Mouse (Mus musculus) brain, embryonic 14.5 days (tissue): ENCODE measurements around the gene Ascl2. TPM values are rescaled to one million over a fixed set of nuclear protein-coding genes. Genes with fewer than 3 reads are reported as not detected.
A peak's percentile ranks its signal among the peaks of the same experiment; 100 is the strongest.

ENCODE experiments used
- DNase-seq: peaks from one replicate; pipeline ENCODE4 v3.0.0-alpha.2; 2011; ENCODE audit warnings: low read depth
- CTCF ChIP-seq: fragments of 200-500 bp; IDR thresholded peaks from 2 replicates; pipeline ENCODE4 v1.5.1; 2012; ENCODE audit warnings: inconsistent platforms, mild to moderate bottlenecking, moderate library complexity, borderline replicate concordance; ENCODE audit not compliant: insufficient read depth, insufficient read length; ENCODE audit errors: extremely low read depth
- POLR2A ChIP-seq: fragments of 200-500 bp; IDR thresholded peaks from 2 replicates; pipeline ENCODE4 v1.6.1; 2012; ENCODE audit warnings: mild to moderate bottlenecking, inconsistent platforms, borderline replicate concordance; ENCODE audit not compliant: poor library complexity, insufficient read depth, insufficient read length, severe bottlenecking; ENCODE audit errors: extremely low read depth
- polyA plus RNA-seq: library from polyadenylated mRNA; depleted of rRNA; stranded (reverse); fragments of >200 nt; gene quantifications from 2 replicates; pipeline ENCODE4 v1.2.3, GENCODE M21; 2012; rRNA removed

The Ascl2 gene
- polyA plus RNA-seq, 1 experiment: 0.72 TPM

DNA sequence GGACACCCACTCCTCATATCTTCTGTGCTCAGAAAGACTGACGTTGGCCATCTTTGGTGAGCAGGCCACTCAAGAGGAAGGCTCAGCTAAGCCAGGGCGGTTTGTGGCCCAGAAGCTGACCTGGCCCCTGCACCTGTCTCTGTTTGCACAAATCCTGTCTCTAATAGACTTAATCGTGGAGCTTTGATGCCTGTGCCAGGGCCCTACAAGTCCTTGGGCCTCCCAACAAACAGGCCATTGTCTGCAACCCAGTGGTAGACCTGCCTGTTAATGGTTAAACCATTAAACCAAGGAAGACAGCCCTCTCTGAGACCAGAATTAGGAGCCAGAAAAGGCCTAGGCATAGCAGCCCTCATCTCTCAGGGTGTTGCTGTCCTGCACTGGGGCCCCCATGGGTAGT, 36.6 kb downstream of the Ascl2 start:
- TF ChIP-seq CTCF: no peak
- TF ChIP-seq POLR2A: no peak
- no peak for DNase-seq

DNA sequence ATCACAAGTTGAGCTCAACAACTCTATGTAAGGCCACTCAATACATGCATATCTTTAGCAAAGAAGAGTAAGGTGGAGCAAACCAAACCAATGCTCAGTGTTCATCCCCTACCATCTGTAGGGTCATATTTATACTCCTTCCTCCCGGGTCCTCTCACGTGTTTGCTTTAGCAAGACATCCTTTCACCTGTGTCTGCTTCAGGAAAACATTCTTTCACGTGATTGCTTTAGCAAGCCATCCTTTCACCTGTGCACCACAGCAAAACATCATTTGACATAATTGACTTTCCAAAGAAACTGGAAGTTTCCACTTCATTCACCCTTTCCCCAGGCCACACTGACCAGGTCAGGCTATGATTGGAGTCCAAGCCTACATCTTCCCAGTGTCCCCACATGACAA, 38.0 kb downstream of the Ascl2 start, which contains the start of gene Th:
TSS of gene Th (minus strand) at position 101 of the 400 bp plus-strand sequence.
- TF ChIP-seq CTCF (no peak), POLR2A (no peak)
- DNase-seq: no peak

DNA sequence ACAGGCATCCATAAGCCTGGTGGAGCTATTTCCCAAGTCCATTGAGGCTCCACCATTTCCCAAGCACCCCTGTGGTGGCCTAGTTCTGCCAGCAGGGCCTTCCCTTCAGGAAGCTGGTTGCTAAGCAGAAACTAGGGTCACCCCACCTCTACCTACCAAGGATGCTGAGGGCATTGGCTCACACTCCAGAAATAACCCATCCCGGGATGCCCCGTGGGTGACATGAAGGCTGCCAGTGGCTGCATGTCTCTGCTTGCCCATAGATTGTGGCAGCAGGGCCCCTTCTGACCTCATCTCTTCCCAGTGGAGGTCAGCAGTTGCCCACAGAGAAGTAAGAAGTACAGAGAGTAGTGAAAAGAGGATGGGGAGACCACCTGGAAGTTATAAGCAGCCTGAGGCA, 39.5 kb downstream of the Ascl2 start:
- TF ChIP-seq CTCF (no peak), POLR2A (no peak)
- DNase-seq: no peak

DNA sequence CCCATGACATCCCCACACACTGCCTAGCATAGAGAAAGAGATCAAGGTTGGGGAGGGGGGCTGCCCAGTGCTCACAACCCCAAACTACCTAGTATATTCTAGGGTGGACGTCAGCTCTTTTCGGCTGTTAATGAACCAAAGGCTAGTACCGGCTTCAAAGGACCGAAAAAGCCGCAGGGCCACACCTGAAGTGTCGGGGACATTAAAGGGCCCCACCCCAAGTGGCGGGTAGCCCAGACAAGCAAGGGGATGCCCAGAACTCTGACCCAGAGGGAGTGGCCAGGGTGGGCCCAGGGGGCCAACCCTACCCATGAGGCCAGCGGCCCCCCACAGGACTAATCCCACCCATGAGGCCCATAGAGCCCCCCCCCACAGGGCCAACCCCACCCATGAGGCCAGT, 41.8 kb downstream of the Ascl2 start:
- no peak for TF ChIP-seq POLR2A
- no peak for TF ChIP-seq CTCF
- DNase-seq: no peak

DNA sequence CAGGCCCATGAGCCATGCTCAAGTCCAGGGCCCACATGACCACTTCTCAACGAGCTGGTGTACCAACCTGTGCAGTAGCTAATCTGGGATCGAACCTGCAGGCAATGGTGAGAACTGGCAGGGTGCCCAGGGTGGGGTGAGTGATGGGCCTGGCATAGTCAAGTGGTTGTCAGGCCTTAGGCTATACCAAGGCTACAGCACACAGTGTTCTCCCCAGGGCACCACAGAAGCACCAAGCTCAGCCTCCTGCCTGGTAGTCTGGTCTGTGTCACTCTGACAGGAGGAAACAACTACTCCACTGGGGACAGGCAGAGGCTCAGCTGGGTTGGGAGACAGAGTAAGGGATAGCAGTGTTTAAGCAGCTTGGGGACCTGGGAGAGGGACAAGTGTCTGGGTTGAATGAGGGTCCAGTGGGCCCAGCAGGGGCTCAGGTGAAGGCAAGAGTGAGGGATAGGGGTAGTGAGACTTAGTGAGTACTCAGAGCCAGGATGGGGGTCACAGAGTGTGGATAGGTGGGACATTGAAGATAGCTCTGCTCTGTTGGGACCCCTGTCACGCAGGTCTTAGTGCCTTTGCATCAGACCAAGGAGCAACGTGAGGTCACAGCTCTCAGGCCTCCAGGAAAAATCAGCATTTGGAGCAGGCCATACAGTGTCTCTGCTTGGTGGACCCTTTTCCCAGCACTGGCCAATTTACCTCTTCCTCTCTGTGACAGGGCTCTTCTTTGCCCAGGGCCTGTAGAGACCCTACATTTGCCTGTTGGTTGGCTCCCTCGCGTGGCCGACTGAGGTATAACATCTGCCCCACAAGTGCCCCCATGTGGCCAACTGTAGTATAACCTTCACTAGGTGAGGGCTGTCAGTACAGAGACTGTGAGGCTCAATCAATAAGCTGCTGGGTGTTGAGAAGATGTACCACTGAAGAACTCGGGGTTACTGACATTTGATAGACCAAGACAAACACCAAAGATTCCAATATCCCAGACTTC, 50.1 kb downstream of the Ascl2 start:
- DNase-seq: peak; percentile 84
- TF ChIP-seq POLR2A (no peak), CTCF (peak; percentile 100)

DNA sequence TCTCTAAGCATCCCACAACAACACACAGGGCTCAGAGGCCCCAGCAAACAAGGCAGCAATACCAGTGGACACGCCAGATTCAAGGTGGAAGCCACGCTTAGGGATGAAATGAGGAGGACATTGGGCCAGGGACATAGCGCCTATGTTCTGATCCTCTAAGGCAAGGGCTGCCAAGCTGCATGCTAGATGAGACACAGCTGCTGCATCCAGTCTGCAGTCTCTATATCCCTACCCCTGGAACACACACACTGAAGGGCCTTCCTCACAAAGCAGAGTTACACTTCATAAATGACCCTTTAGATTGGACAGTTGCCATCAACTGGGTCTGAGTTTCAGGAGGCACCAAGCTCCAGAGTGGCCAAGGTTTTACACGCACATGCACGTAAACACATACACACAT, 51.4 kb downstream of the Ascl2 start:
- TF ChIP-seq CTCF (no peak), POLR2A (no peak)
- DNase-seq: no peak

Other genes with a start within 250 kb of the Ascl2 start
- gene Ins2, start 225.9 kb downstream of the Ascl2 start, polyA plus RNA-seq: 0.44 and 1.1 TPM in 2 replicates
- gene Th, start 38.1 kb downstream of the Ascl2 start, polyA plus RNA-seq: 14.8 and 17.9 TPM in 2 replicates
- gene Tspan32, start 35.8 kb upstream of the Ascl2 start, polyA plus RNA-seq: 0.16 and 0.42 TPM in 2 replicates
- gene Cd81, start 83.5 kb upstream of the Ascl2 start, polyA plus RNA-seq: 210 and 278 TPM in 2 replicates
- 99.9 and 164 TPM in 2 replicates for gene Tssc4, start 100.0 kb upstream of the Ascl2 start, polyA plus RNA-seq
- gene Trpm5, start 125.4 kb upstream of the Ascl2 start, polyA plus RNA-seq: 2.8 and 3.1 TPM in 2 replicates
- gene Kcnq1, start 137.1 kb upstream of the Ascl2 start, polyA plus RNA-seq: 0.95 and 1.2 TPM in 2 replicates